Mouse (Mus musculus) adrenal gland, postnatal 0 days (tissue): Measurements from ENCODE around the gene Chid1. TPM values are rescaled to one million over a fixed set of nuclear protein-coding genes. Genes with fewer than 3 reads are reported as not detected.

Source experiments
- polyA plus RNA-seq: library from polyadenylated mRNA; unstranded; fragments of >200 nt; fragmentation: Nextera tagmentation; extraction: Ambion mirVana; gene quantifications from 2 replicates; pipeline ENCODE4 v1.2.1, GENCODE M21; 2015

Gene Chid1
- 25.0 and 35.0 TPM in 2 replicates for polyA plus RNA-seq

DNA sequence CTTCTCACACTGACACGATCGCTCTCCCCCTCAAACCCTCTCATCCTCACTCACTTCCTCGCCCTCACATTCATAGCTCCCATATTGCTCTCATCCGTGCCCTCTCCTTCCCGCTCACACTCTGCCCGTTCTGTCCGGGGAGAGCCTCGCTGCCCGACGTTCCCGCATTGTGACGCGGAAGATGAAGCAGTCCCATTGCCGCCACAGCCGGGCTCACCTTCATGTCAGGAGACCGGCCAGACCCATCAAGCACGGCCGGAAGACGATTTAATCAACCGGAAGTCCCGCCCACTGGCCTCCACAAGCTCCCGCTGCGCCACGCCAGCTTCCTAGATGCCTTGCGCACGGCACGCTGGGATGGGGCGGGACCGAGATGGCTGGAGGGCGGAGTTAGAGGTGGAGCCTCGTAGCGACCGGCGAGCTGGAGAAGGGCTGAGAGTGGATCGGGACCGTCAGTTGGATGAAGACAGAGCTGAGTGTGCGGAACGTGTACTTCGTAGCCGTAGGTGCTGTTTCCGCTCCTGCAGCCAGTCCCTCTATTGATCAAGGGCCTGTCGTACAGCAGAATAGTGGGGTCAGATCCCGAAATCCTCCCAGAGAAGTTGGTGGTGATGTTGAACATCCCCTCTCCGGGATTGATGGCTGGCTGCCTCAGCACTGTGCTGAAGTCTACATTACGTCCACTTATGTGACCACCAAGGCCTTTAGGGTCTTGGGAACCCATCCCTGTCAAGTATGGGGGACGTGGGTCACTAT is at the start of gene Chid1:
Gene Chid1 (minus strand): TSS at position 302 of the 756 bp plus-strand sequence.

DNA sequence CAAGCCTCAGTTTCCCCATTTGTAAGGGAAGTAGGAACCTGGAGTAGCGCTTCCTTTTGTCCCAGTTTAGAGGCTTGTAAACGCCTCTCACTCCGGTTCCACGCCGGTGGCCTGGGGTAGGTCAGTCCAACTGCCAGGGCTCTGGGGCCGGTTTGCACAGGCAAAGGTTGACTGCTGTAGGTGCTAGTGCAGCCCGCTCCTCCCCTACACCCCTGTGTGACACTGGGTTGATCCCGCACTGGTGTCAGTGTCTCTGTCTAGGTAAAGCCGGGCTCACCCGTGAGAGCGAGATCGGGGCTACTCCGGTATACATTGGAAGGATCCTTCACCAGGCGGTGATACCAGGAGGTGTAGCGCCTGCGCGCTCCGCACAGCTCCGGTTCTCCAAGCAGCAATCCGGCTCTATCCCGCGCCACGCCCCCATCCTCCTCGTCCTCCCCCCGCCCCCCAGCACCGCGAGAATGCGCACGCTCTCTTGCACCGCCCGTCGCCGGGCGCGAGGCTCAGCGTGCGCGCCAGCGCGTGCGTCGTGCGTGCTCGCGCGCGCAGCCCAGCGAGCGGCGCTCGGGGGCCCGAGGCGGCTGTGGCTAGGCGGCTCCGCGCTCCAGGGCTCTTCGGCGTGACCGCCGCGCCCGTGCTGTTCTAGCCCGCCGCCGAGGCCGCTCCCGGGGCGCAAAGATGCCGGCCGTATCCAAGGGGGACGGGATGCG is 22.2 kb upstream of the Chid1 start, which contains the start of gene Ap2a2:
Gene Ap2a2 (plus strand): TSS at position 492 of the 710 bp plus-strand sequence.

DNA sequence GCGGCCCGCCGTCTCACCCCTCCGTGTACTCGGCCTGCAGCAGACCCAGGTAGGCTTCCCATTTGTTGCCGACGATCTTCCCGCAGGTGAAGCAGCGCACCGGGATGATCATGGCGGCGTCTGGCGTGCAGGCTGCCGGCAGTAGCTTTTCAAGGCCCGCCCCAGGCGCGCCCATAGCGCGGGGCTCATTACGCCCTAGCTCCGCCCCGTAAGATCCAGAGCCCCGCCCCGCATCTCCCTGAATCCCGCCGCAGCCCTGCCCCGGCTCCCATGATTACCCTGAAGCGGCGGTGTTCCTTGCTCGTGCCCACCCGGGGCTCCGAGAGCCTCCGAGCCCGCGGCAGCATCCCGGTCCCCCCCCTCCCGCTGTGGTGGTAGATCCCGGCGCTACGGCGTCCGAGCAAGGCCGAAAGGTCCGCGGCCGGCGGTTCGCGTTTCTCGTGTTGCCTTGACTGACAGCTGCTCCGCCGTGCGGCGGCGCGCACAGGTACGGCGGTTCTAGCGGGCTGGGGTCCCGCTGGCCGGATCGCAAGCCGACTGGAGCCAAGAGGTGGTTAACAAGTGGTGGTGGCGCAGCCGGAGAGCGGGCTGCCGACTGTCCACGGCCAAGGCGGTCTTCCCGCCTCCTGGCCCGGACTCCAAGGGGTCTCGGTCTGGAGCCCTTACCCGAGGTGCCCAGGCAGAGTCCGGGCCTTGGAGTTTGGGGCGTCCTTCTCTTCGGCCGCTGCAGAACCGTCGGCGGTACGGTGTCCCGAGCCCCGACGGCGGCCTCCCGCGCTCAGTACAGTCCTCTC is 64.4 kb downstream of the Chid1 start, which contains the start of the genes Polr2l and Tspan4:
Gene Polr2l (minus strand): TSS at position 122 of the 794 bp plus-strand sequence.
Gene Tspan4 (plus strand): TSS at position 230 of the 794 bp plus-strand sequence.

DNA sequence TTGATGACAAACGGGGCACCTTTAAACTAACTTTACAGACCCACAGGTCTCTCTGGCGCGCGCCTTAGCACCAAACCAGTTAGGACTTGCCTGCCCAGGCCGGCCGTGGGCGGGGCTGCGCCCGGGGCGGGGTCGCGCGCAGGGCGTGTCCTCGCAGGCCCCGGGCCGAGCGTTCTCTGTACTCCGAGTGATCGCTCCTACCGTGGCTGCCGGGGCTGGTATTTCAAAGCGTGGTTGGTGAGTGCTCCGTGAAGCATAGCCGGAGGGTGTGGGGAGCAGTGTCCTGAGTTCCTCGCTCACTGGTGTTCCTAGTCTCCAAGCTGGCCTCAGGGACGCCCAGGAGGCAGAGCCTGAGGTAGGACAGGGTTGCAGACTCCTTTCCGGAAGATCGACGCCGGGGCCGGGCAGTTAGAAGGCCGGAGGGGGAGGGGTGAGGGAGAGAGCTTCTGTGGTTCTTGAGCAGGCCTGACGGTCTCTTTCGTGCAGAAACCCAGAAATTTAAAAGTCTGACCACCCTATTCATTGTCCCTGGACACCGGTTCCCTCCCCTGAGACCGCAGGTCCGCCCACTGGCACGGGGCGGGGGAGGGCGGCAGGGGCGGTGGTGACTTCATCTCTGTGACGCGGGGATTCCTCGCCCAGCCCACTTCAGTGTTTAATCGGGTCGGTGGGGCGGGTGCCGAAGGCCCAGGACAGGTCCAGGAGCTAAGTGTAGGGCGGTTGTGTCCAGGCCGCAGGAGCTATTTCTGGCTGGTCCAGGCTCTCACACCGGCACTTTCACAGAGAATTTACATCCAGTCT is 72.2 kb downstream of the Chid1 start, which contains the start of gene Cd151:
Gene Cd151 (plus strand): TSS at position 163 of the 801 bp plus-strand sequence.

DNA sequence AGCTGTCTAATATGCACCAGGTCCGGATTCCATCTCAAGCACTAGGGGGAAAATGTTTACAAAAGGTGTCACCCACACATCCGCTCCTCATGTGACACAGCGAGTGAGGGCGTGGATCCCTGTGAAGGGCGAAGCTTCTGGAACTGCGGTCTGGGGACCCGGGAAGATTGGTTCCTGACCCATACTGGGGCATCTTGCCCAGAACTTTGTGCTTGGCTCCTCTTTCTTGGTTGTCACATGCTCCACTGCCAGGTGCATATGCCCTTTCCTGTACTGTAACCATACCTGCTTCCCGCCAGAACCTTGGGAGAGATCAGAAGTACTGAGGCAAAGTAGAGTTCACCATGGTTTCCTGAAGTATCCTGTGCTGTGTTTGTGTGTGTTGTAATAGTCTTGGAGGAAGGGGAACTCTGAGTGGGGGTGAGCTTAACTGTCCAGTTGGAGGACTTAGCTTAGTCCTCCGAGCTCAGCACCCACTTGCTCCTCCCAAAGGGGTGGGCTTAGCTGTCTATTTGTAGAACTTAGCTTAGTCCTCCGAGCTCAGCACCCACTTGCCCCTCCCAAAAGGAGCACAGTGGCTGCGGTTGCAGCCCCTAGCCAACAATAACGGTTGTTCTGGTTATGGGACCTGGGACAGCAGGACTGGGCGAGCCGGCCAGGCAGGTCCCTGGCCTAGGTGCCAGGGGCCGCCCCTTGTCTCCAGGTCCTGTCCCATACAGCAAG is 79.1 kb downstream of the Chid1 start, which contains the start of gene Cracr2b:
Gene Cracr2b (plus strand): TSS at position 704 of the 723 bp plus-strand sequence.

DNA sequence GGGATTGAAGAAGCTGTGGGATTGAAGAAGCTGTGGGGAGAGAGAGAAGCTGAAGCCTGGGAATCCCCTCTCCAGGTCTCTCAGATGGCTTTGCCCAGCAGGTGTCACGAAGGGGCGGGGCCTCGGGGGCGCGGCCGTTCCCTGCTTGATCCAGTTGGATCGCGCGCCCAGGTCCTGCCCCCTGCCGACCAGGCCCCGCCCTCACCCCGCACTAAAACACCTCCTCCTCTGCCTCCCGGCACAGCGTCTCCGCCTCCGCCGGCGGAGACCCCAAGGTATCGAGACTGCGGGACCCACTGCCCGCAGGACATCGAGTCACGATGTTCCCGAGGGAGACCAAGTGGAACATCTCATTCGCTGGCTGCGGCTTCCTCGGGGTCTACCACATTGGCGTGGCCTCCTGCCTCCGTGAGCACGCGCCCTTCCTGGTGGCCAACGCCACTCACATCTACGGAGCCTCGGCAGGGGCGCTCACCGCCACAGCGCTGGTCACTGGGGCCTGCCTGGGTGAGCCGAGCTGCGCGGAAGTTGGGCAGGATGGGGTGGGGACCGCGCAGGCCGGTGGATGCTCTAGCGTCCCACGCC is 84.6 kb downstream of the Chid1 start, which contains the start of gene Pnpla2:
Gene Pnpla2 (plus strand): TSS at position 232 of the 585 bp plus-strand sequence.

DNA sequence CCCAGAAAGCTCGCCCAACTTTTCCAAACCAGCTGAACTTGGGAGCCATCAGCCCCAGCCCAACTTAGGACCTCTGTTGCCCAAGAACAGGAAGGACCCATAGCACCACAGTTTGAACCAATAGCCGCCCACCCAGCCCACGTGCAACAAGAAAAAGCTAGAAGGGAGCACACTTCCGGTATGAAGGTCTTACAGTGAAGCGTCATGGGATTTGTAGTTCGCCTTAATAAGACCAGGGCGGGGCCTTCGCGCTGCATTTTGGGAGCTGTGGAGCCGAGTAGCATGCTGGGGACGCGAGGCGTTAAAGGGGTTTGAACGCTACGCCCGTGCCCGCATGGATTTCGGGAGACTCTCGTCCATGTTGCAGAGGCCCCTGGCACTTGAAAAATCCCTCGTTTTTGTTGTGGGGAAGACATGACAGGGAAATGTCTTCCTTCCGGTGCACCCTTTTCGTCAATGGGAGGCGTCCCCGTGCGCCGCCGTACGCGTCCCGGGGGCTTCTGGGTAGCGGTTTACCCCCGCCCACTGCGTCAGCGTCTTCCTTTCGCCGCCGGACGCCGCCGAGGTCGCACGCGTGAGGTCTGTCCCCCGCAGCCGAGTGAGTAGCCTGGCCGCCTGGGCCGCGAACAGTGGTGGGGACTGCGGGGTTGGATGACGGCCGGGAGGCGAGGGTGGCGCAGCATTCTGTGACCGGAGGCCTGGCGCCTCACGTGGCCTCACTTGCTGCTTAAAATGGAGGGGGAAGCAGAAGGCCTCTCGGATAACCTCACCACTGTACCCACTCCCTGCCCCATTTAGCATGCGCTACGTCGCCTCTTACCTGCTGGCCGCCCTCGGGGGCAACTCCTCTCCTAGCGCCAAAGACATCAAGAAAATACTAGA is 92.3 kb downstream of the Chid1 start, which contains the start of gene Rplp2:
Gene Rplp2 (plus strand): TSS at position 261 of the 882 bp plus-strand sequence.

DNA sequence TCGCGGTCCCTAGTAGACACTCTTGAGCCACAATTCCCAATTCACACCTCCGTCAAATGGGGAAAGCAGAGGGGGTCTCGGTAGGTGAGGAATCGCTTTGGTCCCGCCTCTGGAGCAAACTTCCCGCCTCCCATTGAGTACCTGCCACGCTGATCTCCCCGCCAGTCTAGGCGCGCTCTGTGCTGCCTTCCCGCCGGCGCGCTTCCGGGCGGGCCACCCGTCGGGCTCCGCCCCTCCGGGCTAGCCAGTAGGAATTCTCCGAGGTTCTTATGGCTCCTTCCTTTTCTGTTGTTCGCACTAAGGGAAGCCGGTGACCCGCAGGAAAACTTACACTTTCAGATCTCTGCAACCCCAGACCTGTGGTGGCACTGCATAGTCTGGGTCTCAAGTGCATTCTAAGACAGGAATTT is 95.8 kb downstream of the Chid1 start, which contains the start of gene Pidd1:
Gene Pidd1 (minus strand): TSS at position 198 of the 410 bp plus-strand sequence.

Other genes with a start within 250 kb of the Chid1 start
- 0.19 and 0.25 TPM in 2 replicates for gene Drd4, start 247.9 kb downstream of the Chid1 start, polyA plus RNA-seq
- gene Deaf1, start 212.2 kb downstream of the Chid1 start, polyA plus RNA-seq: 57.4 and 71.3 TPM in 2 replicates
- 21.9 and 39.5 TPM in 2 replicates for gene Tmem80, start 212.1 kb downstream of the Chid1 start, polyA plus RNA-seq
- gene Eps8l2, start 201.0 kb downstream of the Chid1 start, polyA plus RNA-seq: 4.6 and 5.3 TPM in 2 replicates
- gene Taldo1, start 147.7 kb downstream of the Chid1 start, polyA plus RNA-seq: 338 and 567 TPM in 2 replicates
- 39.9 and 53.4 TPM in 2 replicates for gene Gatd1, start 125.7 kb downstream of the Chid1 start, polyA plus RNA-seq
- 5.0 and 17.0 TPM in 2 replicates for gene Cend1, start 110.4 kb downstream of the Chid1 start, polyA plus RNA-seq
- 18.6 and 27.0 TPM in 2 replicates for gene Slc25a22, start 102.0 kb downstream of the Chid1 start, polyA plus RNA-seq
- 2.4 and 2.8 TPM in 2 replicates for gene Pidd1, start 95.8 kb downstream of the Chid1 start, polyA plus RNA-seq
- gene Rplp2, start 92.5 kb downstream of the Chid1 start, polyA plus RNA-seq: 916 and 984 TPM in 2 replicates
- 37.4 and 82.9 TPM in 2 replicates for gene Pnpla2, start 84.7 kb downstream of the Chid1 start, polyA plus RNA-seq
- 13.3 and 17.8 TPM in 2 replicates for gene Cracr2b, start 78.8 kb downstream of the Chid1 start, polyA plus RNA-seq
- gene Cd151, start 72.5 kb downstream of the Chid1 start, polyA plus RNA-seq: 79.0 and 90.1 TPM in 2 replicates
- 63.7 and 105 TPM in 2 replicates for gene Polr2l, start 64.7 kb downstream of the Chid1 start, polyA plus RNA-seq
- gene Tspan4, start 64.6 kb downstream of the Chid1 start, polyA plus RNA-seq: 141 and 186 TPM in 2 replicates
- gene Ap2a2, start 22.3 kb upstream of the Chid1 start, polyA plus RNA-seq: 48.3 and 57.2 TPM in 2 replicates
- 0.27 and 0.30 TPM in 2 replicates for gene Muc6, start 115.5 kb upstream of the Chid1 start, polyA plus RNA-seq
- 0.17 and 0.41 TPM in 2 replicates for gene Muc2, start 150.5 kb upstream of the Chid1 start, polyA plus RNA-seq
- gene Muc5ac, start 249.1 kb upstream of the Chid1 start, polyA plus RNA-seq: 0.05 TPM in 1 of 2 replicates, not detected in the other